Mouse (Mus musculus) liver, postnatal 0 days (tissue): ENCODE results near the gene Cd5. TPM values are rescaled to one million over a fixed set of nuclear protein-coding genes. Genes with fewer than 3 reads are reported as not detected.

Experiments
- ATAC-seq: fragments of 200-750 bp; cut with Nextera tagmentation; 2 replicates; pipeline ENCODE4 v1.8.0; 2017; ENCODE audit warnings: mild to moderate bottlenecking, moderate library complexity
- DNase-seq: peaks from one replicate; pipeline ENCODE4 v3.0.0-alpha.2; 2016
- H3K27ac ChIP-seq: fragments of 300-500 bp; sonication (generic); 2 replicates; pipeline ENCODE4 v1.5.1; 2014; ENCODE audit warnings: antibody characterized with exemption, moderate library complexity, mild to moderate bottlenecking, low read depth
- H3K27me3 ChIP-seq: fragments of 300-500 bp; sonication (generic); 2 replicates; pipeline ENCODE4 v1.6.1; 2014; ENCODE audit warnings: low read length, control low read depth, mixed read lengths; ENCODE audit not compliant: insufficient read depth
- H3K36me3 ChIP-seq: fragments of 300-500 bp; sonication (generic); replicated peaks from 2 replicates; pipeline ENCODE4 v1.6.1; 2014; ENCODE audit warnings: mild to moderate bottlenecking, control low read depth, low read length, moderate library complexity, mixed read lengths; ENCODE audit not compliant: insufficient read depth
- H3K4me1 ChIP-seq: fragments of 300-500 bp; sonication (generic); 2 replicates; pipeline ENCODE4 v1.6.1; 2014; ENCODE audit warnings: antibody characterized with exemption, mild to moderate bottlenecking, control low read depth; ENCODE audit not compliant: insufficient read depth
- H3K4me2 ChIP-seq: fragments of 300-500 bp; sonication (generic); 2 replicates; pipeline ENCODE4 v1.6.1; 2014; ENCODE audit warnings: low read depth, mild to moderate bottlenecking, low read length, moderate library complexity, mixed read lengths
- H3K4me3 ChIP-seq: fragments of 300-500 bp; sonication (generic); 2 replicates; pipeline ENCODE4 v1.5.1; 2014; ENCODE audit warnings: low read depth, low read length
- H3K9ac ChIP-seq: fragments of 300-500 bp; sonication (generic); replicated peaks from 2 replicates; pipeline ENCODE4 v1.6.1; 2014; ENCODE audit warnings: mild to moderate bottlenecking, moderate library complexity
- H3K9me3 ChIP-seq: fragments of 300-500 bp; sonication (generic); 2 replicates; pipeline ENCODE4 v1.6.1; 2016; ENCODE audit warnings: mild to moderate bottlenecking, control low read depth, low read length, mixed read lengths
- CTCF ChIP-seq: sonication (generic); IDR thresholded peaks from 2 replicates; pipeline ENCODE4 v1.5.1; 2016; ENCODE audit warnings: antibody characterized with exemption, low read depth
- EP300 ChIP-seq: IDR thresholded peaks from 2 replicates; pipeline ENCODE4 v1.6.1; 2016; ENCODE audit warnings: antibody characterized with exemption, low read depth, mild to moderate bottlenecking
- WGBS: fragments of 180-500 bp; shearing (Covaris S2); extraction: QIAGEN DNeasy Blood & Tissue Kit; methylation state at CpG from one replicate; pipeline ENCODE4 v1.1.7; 2014; ENCODE audit not compliant: insufficient replicate concordance; 5-methylcytosine and 5-hydroxymethylcytosine counted together
- polyA plus RNA-seq: library from polyadenylated mRNA; unstranded; fragments of >200 nt; fragmentation: Nextera tagmentation; extraction: Ambion mirVana; gene quantifications from 2 replicates; pipeline ENCODE4 v1.2.1, GENCODE M21; 2015

Cd5 gene
- polyA plus RNA-seq, result 0.16 and 0.17 TPM in 2 replicates

DNA sequence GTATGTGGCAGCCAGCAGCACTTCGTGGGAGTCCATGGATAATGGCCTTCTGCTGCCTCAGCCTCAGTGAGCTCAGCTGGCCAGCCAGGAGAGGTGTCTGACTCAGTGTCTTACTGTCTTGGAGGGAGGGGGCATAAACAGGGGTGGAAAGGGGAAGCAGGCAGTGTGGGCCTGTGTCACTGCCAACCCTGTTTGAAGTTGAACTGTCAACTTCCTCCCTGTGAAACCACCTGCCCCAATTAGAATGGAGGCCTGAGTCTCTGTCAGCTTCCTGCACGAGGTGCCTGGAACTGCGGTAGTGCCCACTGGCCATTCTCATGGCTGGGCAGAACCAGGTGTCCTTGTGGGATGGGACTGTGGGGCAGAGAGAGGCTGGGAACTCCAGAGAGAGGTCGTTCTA is at the start of gene Cd5:
Gene Cd5, minus strand, starts transcription at position 192 of the 400 bp plus-strand sequence.
- ATAC-seq, result peak; percentile 40; the same call in 1 of the 2 replicates

DNA sequence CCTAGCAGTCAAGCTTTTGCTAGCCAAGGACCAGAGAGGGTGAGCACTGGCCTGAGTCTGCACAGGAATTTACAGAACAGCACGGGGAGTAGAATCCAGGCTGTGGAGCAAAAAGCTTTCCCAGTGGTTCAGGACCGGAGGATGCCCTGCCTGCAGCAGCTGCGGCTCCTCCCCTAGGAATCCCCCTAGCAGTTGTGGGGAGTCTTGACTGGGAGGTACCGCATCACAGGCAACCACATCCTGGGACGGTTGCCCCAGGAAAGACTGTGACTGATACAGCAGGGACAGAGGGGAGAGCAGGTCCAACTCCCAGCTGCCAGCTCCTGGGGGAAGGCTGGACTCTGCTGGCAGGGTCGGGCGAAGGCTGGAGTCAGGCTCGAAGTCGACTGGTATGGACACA is 49.4 kb upstream of the Cd5 start:
- no peak overlapping the region for H3K9ac ChIP-seq

More for the DNA sequence above, at the start of gene Cd5:
- Histone ChIP-seq H3K9me3 (no peaks in the 10 kb centered on the region), H3K36me3 (no peaks in the 10 kb centered on the region), H3K27ac (peak within 1 kb of the TSS; percentile 34; the same call in 1 of the 2 replicates), H3K4me2 (no peak within 1 kb of the TSS), H3K27me3 (no peaks in the 10 kb centered on the region), H3K9ac (no peak within 1 kb of the TSS), H3K4me1 (peaks cover 7% of the 10 kb centered on the region; the same call in 1 of the 2 replicates), H3K4me3 (no peak within 1 kb of the TSS)
- DNase-seq, result peak; percentile 39
- 35% methylated on average over 4 of the region's 4 CpGs for WGBS
- TF ChIP-seq EP300 (no peak), CTCF (no peak)

DNA sequence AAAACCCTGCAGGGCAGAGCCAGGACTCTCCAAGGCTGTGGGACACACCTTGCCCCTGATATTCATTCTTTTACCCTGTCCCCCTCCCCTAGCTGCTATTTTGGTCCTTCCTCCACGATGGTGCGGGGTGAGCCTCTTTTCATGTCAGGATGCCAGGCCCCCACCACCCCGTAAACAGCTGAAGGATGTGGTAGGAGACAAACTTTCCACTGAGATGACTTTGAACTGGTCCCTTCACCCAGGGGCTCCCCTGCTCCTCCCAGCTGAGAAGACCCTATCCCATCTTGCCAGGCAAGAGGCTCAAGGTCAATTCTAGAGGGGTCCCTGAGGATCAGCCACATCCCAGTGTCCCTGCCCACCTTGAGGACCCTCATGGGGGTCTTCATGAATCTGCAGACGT is 48.6 kb upstream of the Cd5 start:
- DNase-seq (no peak), ATAC-seq (no peak)
- H3K36me3 ChIP-seq, result no peaks in the 10 kb centered on the region
- no peaks in the 10 kb centered on the region; the same call in 1 of the 2 replicates for H3K4me1 ChIP-seq
- H3K9me3 ChIP-seq, result no peaks in the 10 kb centered on the region
- no peak overlapping the region for H3K27ac ChIP-seq
- TF ChIP-seq CTCF (no peak), EP300 (no peak)
- H3K4me3 ChIP-seq, result no peak overlapping the region
- no peaks in the 10 kb centered on the region for H3K27me3 ChIP-seq
- no peak overlapping the region for H3K9ac ChIP-seq
- 55% methylated on average over 4 of the region's 4 CpGs for WGBS
- no peak overlapping the region for H3K4me2 ChIP-seq

More for the DNA sequence above, 49.4 kb upstream of the Cd5 start:
- H3K27ac ChIP-seq, result no peak overlapping the region
- no peaks in the 10 kb centered on the region; the same call in 1 of the 2 replicates for H3K4me1 ChIP-seq
- H3K36me3 ChIP-seq, result no peaks in the 10 kb centered on the region
- no peaks in the 10 kb centered on the region for H3K9me3 ChIP-seq
- 61% methylated on average over 9 of the region's 9 CpGs for WGBS
- ATAC-seq (no peak), DNase-seq (no peak)
- no peak overlapping the region for H3K4me3 ChIP-seq
- no peak overlapping the region for H3K4me2 ChIP-seq
- no peaks in the 10 kb centered on the region for H3K27me3 ChIP-seq
- no peak for TF ChIP-seq EP300
- TF ChIP-seq CTCF, result no peak

DNA sequence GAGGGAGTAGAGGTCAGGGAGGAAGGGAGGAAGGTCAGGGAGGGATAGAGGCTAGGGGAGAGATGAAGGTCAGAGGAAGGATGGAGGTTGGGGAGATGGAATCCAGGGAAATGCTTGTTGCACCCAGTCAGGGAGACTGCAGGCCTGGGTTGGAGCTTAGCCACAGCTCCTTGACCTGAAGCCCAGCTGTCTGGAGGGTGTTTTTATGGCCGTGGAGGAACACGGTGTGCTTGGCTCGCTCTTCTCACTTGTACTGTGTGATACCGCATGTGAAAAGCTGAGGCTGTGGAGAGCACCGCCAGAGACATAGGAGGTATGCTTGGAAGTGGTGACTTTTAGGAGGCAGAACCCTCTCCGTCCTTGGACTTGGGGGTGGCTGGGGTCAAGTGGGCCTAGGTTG is 48.0 kb upstream of the Cd5 start:
- Histone ChIP-seq H3K36me3 (no peaks in the 10 kb centered on the region), H3K9me3 (no peaks in the 10 kb centered on the region), H3K27ac (no peak overlapping the region), H3K4me3 (no peak overlapping the region), H3K9ac (no peak overlapping the region), H3K27me3 (no peaks in the 10 kb centered on the region), H3K4me2 (no peak overlapping the region), H3K4me1 (no peaks in the 10 kb centered on the region; the same call in 1 of the 2 replicates)
- TF ChIP-seq CTCF (no peak), EP300 (no peak)
- DNase-seq (no peak), ATAC-seq (no peak)
- 73% methylated on average over 6 of the region's 6 CpGs for WGBS

DNA sequence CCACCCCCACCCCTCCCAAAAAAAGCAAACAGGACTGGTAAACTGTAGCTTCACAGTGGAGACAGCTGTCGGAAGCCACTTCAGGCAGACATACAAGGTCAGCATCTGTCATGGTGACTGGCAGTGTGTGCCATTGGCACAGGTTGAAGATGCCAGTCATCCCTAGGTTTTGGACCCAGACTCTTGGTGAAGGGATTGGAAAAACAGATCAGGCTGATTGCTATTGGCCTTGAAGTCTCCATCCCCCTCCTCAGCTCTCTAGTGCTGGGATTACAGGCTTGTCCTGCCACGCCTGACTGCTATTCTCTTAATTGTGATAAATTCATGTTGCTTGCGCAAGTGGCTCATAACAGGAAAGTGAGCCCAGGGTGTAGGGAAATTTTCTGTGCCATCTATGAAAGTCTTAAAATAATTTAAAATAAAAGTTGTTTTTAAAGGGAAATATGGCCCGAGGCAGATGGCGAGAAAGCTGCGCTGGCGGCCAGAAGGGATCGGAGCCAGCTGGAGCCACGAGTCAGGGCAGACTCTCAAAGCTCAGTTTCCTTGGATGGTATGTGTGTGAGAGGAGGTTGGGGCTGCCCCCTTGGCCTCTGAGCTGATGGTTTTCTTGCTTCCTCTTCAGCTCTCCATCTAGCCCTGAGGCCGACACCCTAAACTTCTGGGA is 46.1 kb upstream of the Cd5 start:
- no peak overlapping the region for H3K4me2 ChIP-seq
- 78% methylated on average over 10 of the region's 10 CpGs for WGBS
- no peaks in the 10 kb centered on the region for H3K36me3 ChIP-seq
- no peaks in the 10 kb centered on the region for H3K27me3 ChIP-seq
- no peaks in the 10 kb centered on the region for H3K9me3 ChIP-seq
- H3K27ac ChIP-seq, result no peak overlapping the region
- DNase-seq, result no peak
- H3K9ac ChIP-seq, result no peak overlapping the region
- H3K4me1 ChIP-seq, result no peaks in the 10 kb centered on the region; the same call in 1 of the 2 replicates
- no peak for ATAC-seq
- H3K4me3 ChIP-seq, result no peak overlapping the region
- no peak for TF ChIP-seq CTCF
- TF ChIP-seq EP300, result no peak

DNA sequence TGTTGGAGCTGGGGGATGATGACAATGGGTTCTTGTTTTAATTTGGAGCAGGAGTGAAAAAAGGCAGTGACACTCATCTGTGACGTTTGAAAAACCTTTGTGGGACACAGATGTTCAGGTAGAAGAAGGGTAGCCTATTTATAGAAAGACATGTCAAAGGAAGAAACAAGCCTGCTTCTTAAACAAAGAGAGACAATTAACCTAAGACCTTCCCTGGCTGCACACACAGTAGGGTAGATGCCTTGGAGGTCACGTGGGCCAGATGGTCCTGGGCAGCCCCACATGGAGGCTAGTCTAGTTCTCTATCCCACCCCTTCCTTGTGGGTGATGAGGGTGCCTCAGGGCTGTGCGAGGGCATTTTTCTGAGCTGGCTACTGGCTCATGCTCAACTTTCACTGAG is 45.3 kb upstream of the Cd5 start:
- no peak for DNase-seq
- H3K27ac ChIP-seq, result no peak overlapping the region
- no peak overlapping the region for H3K4me3 ChIP-seq
- H3K36me3 ChIP-seq, result no peaks in the 10 kb centered on the region
- TF ChIP-seq CTCF (no peak), EP300 (no peak)
- no peak for ATAC-seq
- no peaks in the 10 kb centered on the region; the same call in 1 of the 2 replicates for H3K4me1 ChIP-seq
- no peak overlapping the region for H3K4me2 ChIP-seq
- 47% methylated on average over 3 of the region's 3 CpGs for WGBS
- no peak overlapping the region for H3K9ac ChIP-seq
- H3K27me3 ChIP-seq, result no peaks in the 10 kb centered on the region
- H3K9me3 ChIP-seq, result no peaks in the 10 kb centered on the region

DNA sequence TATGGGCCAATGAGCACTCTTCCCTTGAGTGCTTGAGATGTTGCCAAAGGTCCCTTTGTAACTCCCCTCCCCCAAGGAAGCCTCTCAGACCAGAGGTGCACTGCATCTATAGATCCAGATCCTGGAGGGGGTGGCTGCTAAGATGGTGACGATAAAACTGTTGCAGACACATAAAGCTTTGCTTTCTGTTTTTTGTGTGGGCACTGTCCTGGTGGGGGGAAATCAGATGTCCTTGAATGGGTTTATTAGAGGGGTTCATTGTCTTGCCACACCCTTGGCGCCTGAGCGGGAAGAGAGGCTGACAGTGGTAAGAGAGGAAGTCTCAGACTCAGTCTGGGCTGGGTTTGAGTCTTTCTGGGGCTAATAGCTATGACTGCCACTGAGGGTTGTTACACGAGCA is 44.4 kb upstream of the Cd5 start:
- H3K27ac ChIP-seq, result no peak overlapping the region
- no peaks in the 10 kb centered on the region for H3K9me3 ChIP-seq
- H3K4me1 ChIP-seq, result no peaks in the 10 kb centered on the region; the same call in 1 of the 2 replicates
- H3K4me3 ChIP-seq, result no peak overlapping the region
- H3K27me3 ChIP-seq, result no peaks in the 10 kb centered on the region
- TF ChIP-seq CTCF (no peak), EP300 (no peak)
- H3K9ac ChIP-seq, result no peak overlapping the region
- DNase-seq (no peak), ATAC-seq (no peak)
- no peak overlapping the region for H3K4me2 ChIP-seq
- WGBS, result 57% methylated on average over 4 of the region's 4 CpGs
- H3K36me3 ChIP-seq, result no peaks in the 10 kb centered on the region
